Mouse (Mus musculus) limb, embryonic 10.5 days (tissue): ENCODE results near the gene Spryd3. TPM values are rescaled to one million over a fixed set of nuclear protein-coding genes. Genes with fewer than 3 reads are reported as not detected.
"Not testable (repeated sequence)": the region's sequence is repeated elsewhere in the genome, so short reads cannot be mapped to it uniquely, and the experiment has no call there.

Source experiments
- DNase-seq: peaks from one replicate; pipeline ENCODE4 v3.0.0-alpha.2; 2017; ENCODE audit warnings: low spot score
- H3K27ac ChIP-seq: fragments of 300-500 bp; sonication (generic); 2 replicates; pipeline ENCODE4 v1.5.1; 2016; ENCODE audit warnings: mild to moderate bottlenecking
- H3K27me3 ChIP-seq: fragments of 300-500 bp; sonication (generic); 2 replicates; pipeline ENCODE4 v1.6.1; 2016; ENCODE audit warnings: low read depth, mild to moderate bottlenecking; ENCODE audit not compliant: poor library complexity, severe bottlenecking
- H3K36me3 ChIP-seq: fragments of 300-500 bp; sonication (generic); 2 replicates; pipeline ENCODE4 v1.6.1; 2016; ENCODE audit warnings: mild to moderate bottlenecking, moderate library complexity
- H3K4me1 ChIP-seq: fragments of 300-500 bp; sonication (generic); 2 replicates; pipeline ENCODE4 v1.6.1; 2016
- H3K4me3 ChIP-seq: fragments of 300-500 bp; sonication (generic); 2 replicates; pipeline ENCODE4 v1.5.1; 2016; ENCODE audit warnings: mild to moderate bottlenecking, moderate library complexity
- H3K9me3 ChIP-seq: fragments of 300-500 bp; sonication (generic); replicated peaks from 2 replicates; pipeline ENCODE4 v1.6.1; 2016; ENCODE audit warnings: mild to moderate bottlenecking
- WGBS: fragments of 180-500 bp; shearing (Covaris S2); methylation state at CpG from one replicate; pipeline ENCODE4 v1.1.7; 2016; 5-methylcytosine and 5-hydroxymethylcytosine counted together
- polyA plus RNA-seq: library from polyadenylated mRNA; unstranded; fragments of >200 nt; fragmentation: Nextera tagmentation; extraction: Ambion mirVana; gene quantifications from 2 replicates; pipeline ENCODE4 v1.2.1, GENCODE M21; 2016

Spryd3 gene
- polyA plus RNA-seq, 1 experiment from 2014 or later, result 14.6 TPM

- Histone ChIP-seq H3K27ac (peak overlapping the region; percentile 58), H3K27me3 (no peaks in the 10 kb centered on the region), H3K36me3 (peaks cover 42% of the 10 kb centered on the region), H3K9me3 (no peaks in the 10 kb centered on the region), H3K4me1 (peaks cover 72% of the 10 kb centered on the region), H3K4me3 (no peak overlapping the region)
- DNase-seq, result no peak
- 25% methylated on average over 5 of the region's 5 CpGs for WGBS
Observed at GRCm38 (mm10) chr15:102099260-102099659, 36.8 kb downstream of the Spryd3 start.

GRCm38 (mm10) chr15:102097991-102098555, 38.0 kb downstream of the Spryd3 start:
- Histone ChIP-seq H3K27me3 (no peaks in the 10 kb centered on the region), H3K27ac (peak overlapping the region; percentile 59), H3K4me1 (peaks cover 60% of the 10 kb centered on the region), H3K9me3 (no peaks in the 10 kb centered on the region), H3K36me3 (peaks cover 54% of the 10 kb centered on the region), H3K4me3 (no peak overlapping the region)
- WGBS, result 29% methylated on average over 5 of the region's 5 CpGs
- no peak for DNase-seq

GRCm38 (mm10) chr15:102097147-102097915, 38.7 kb downstream of the Spryd3 start:
- Histone ChIP-seq H3K27ac (0 out of 2 replicates have a peak overlapping the region, but pooled peaks have one; percentile 59), H3K9me3 (no peaks in the 10 kb centered on the region), H3K4me1 (peaks cover 53% of the 10 kb centered on the region), H3K36me3 (peaks cover 62% of the 10 kb centered on the region), H3K4me3 (no peak overlapping the region), H3K27me3 (no peaks in the 10 kb centered on the region)
- no peak for DNase-seq
- WGBS, result 82% methylated on average over 8 of the region's 8 CpGs

GRCm38 (mm10) chr15:102094988-102095387, 41.0 kb downstream of the Spryd3 start:
- 89% methylated on average over 16 of the region's 16 CpGs for WGBS
- Histone ChIP-seq H3K27me3 (no peaks in the 10 kb centered on the region), H3K9me3 (no peaks in the 10 kb centered on the region), H3K27ac (no peak overlapping the region), H3K4me3 (no peak overlapping the region), H3K36me3 (peaks cover 85% of the 10 kb centered on the region), H3K4me1 (peaks cover 29% of the 10 kb centered on the region)
- DNase-seq, result no peak

- no peak for DNase-seq
- Histone ChIP-seq H3K4me3 (no peak overlapping the region), H3K27ac (no peak overlapping the region), H3K9me3 (no peaks in the 10 kb centered on the region), H3K4me1 (peaks cover 21% of the 10 kb centered on the region), H3K36me3 (peaks cover 93% of the 10 kb centered on the region), H3K27me3 (no peaks in the 10 kb centered on the region)
- 46% methylated on average over 2 of the region's 2 CpGs for WGBS
Observed at GRCm38 (mm10) chr15:102094157-102094556, 41.9 kb downstream of the Spryd3 start.

GRCm38 (mm10) chr15:102092222-102092621, 43.8 kb downstream of the Spryd3 start:
- 94% methylated on average over 4 of the region's 4 CpGs for WGBS
- Histone ChIP-seq H3K4me1 (peaks cover 2% of the 10 kb centered on the region), H3K27ac (no peak overlapping the region), H3K36me3 (peaks cover 99% of the 10 kb centered on the region), H3K4me3 (no peak overlapping the region), H3K27me3 (no peaks in the 10 kb centered on the region), H3K9me3 (no peaks in the 10 kb centered on the region)
- no peak for DNase-seq

GRCm38 (mm10) chr15:102091688-102092087, 44.3 kb downstream of the Spryd3 start:
- Histone ChIP-seq H3K27me3 (no peaks in the 10 kb centered on the region), H3K4me3 (no peak overlapping the region), H3K4me1 (no peaks in the 10 kb centered on the region), H3K36me3 (peaks cover 100% of the 10 kb centered on the region), H3K27ac (no peak overlapping the region), H3K9me3 (no peaks in the 10 kb centered on the region)
- 96% methylated on average over 1 of the region's 1 CpGs for WGBS
- no peak for DNase-seq

GRCm38 (mm10) chr15:102091063-102091679, 44.9 kb downstream of the Spryd3 start:
- no peak overlapping the region for H3K4me3 ChIP-seq
- no peaks in the 10 kb centered on the region for H3K4me1 ChIP-seq
- 88% methylated on average over 12 of the region's 12 CpGs for WGBS
- H3K27ac ChIP-seq, result no peak overlapping the region
- H3K27me3 ChIP-seq, result no peaks in the 10 kb centered on the region
- no peak for DNase-seq
- no peaks in the 10 kb centered on the region for H3K9me3 ChIP-seq
- H3K36me3 ChIP-seq, result peaks cover 100% of the 10 kb centered on the region

- no peak overlapping the region for H3K27ac ChIP-seq
- peaks cover 100% of the 10 kb centered on the region for H3K36me3 ChIP-seq
- 86% methylated on average over 12 of the region's 12 CpGs for WGBS
- no peak overlapping the region for H3K4me3 ChIP-seq
- DNase-seq, result no peak
- no peaks in the 10 kb centered on the region for H3K9me3 ChIP-seq
- no peaks in the 10 kb centered on the region for H3K4me1 ChIP-seq
- H3K27me3 ChIP-seq, result no peaks in the 10 kb centered on the region
Observed at GRCm38 (mm10) chr15:102089914-102090585, 46.0 kb downstream of the Spryd3 start.

- Histone ChIP-seq H3K27ac (no peak overlapping the region), H3K4me3 (no peak overlapping the region), H3K4me1 (no peaks in the 10 kb centered on the region), H3K36me3 (peaks cover 94% of the 10 kb centered on the region), H3K9me3 (no peaks in the 10 kb centered on the region), H3K27me3 (no peaks in the 10 kb centered on the region)
- WGBS, result 90% methylated on average over 4 of the region's 4 CpGs
- DNase-seq, result no peak
Observed at GRCm38 (mm10) chr15:102083028-102083427, 53.0 kb downstream of the Spryd3 start.

GRCm38 (mm10) chr15:102082148-102082547, 53.9 kb downstream of the Spryd3 start:
- no peaks in the 10 kb centered on the region for H3K9me3 ChIP-seq
- DNase-seq, result no peak
- no peaks in the 10 kb centered on the region for H3K4me1 ChIP-seq
- peaks cover 92% of the 10 kb centered on the region for H3K36me3 ChIP-seq
- no peak overlapping the region for H3K4me3 ChIP-seq
- no peaks in the 10 kb centered on the region for H3K27me3 ChIP-seq
- 92% methylated on average over 4 of the region's 4 CpGs for WGBS
- no peak overlapping the region for H3K27ac ChIP-seq

- Histone ChIP-seq H3K27ac (no peak overlapping the region), H3K4me1 (peaks cover 9% of the 10 kb centered on the region), H3K9me3 (no peaks in the 10 kb centered on the region), H3K36me3 (peaks cover 77% of the 10 kb centered on the region), H3K4me3 (no peak overlapping the region), H3K27me3 (no peaks in the 10 kb centered on the region)
- no peak for DNase-seq
- 82% methylated on average over 2 of the region's 2 CpGs for WGBS
Observed at GRCm38 (mm10) chr15:102080429-102080828, 55.6 kb downstream of the Spryd3 start.

GRCm38 (mm10) chr15:102079924-102080323, 56.1 kb downstream of the Spryd3 start:
- not testable (repeated sequence) for H3K9me3 ChIP-seq, H3K27me3 ChIP-seq, H3K4me3 ChIP-seq, DNase-seq, H3K27ac ChIP-seq
- peaks cover 14% of the 10 kb centered on the region for H3K4me1 ChIP-seq
- WGBS, result 86% methylated on average over 8 of the region's 8 CpGs
- peaks cover 75% of the 10 kb centered on the region for H3K36me3 ChIP-seq
